Mouse (Mus musculus) cortical plate, adult 2 months (tissue): Measurements from ENCODE around the gene Klc4.

Source experiments
- CTCF ChIP-seq: fragments of 200-500 bp; IDR thresholded peaks from 2 replicates; pipeline ENCODE4 v1.5.1; 2011; ENCODE audit warnings: mild to moderate bottlenecking, control low read depth, low read length; ENCODE audit not compliant: insufficient read depth; ENCODE audit errors: extremely low read depth
- POLR2A ChIP-seq: fragments of 200-500 bp; IDR thresholded peaks from 2 replicates; pipeline ENCODE4 v1.6.1; 2011; ENCODE audit warnings: mild to moderate bottlenecking, low read length, control low read depth; ENCODE audit not compliant: insufficient read depth; ENCODE audit errors: extremely low read depth

- no peak for TF ChIP-seq POLR2A
- TF ChIP-seq CTCF = peak; percentile 14; the same call in 1 of the 2 replicates
Observed at GRCm38 (mm10) chr17:46600569-46600968, 45.3 kb downstream of the Klc4 start.
